Mouse (Mus musculus) cerebellum, adult 2 months (tissue): Measurements from ENCODE around the gene 6430571L13Rik.

Experiments used
- CTCF ChIP-seq: fragments of 200-500 bp; IDR thresholded peaks from 2 replicates; pipeline ENCODE4 v1.5.1; 2011; ENCODE audit warnings: low read depth, mild to moderate bottlenecking, control low read depth, low read length, moderate library complexity, borderline replicate concordance; ENCODE audit not compliant: insufficient read depth
- POLR2A ChIP-seq: fragments of 200-500 bp; IDR thresholded peaks from 2 replicates; pipeline ENCODE4 v1.6.1; 2011; ENCODE audit warnings: low read length, control low read depth, borderline replicate concordance; ENCODE audit not compliant: insufficient read depth

- TF ChIP-seq CTCF (no peak), POLR2A (no peak)
These were observed 3.6 kb downstream of the 6430571L13Rik start for GRCm38 (mm10) chr9:107344027-107344426.
